Mouse (Mus musculus) limb, embryonic 11.5 days (tissue): ENCODE data around the gene Btbd7. TPM values are rescaled to one million over a fixed set of nuclear protein-coding genes. Genes with fewer than 3 reads are reported as not detected.

ENCODE experiments used
- ATAC-seq: fragments of 200-750 bp; cut with Nextera tagmentation; 2 replicates; pipeline ENCODE4 v1.8.0; 2017; ENCODE audit warnings: low read depth; ENCODE audit not compliant: insufficient number of reproducible peaks, low FRiP score, low TSS enrichment
- DNase-seq: peaks from one replicate; pipeline ENCODE4 v3.0.0-alpha.2; 2015; ENCODE audit warnings: low spot score
- H3K27ac ChIP-seq: fragments of 300-500 bp; sonication (generic); replicated peaks from 2 replicates; pipeline ENCODE4 v1.5.1; 2014; ENCODE audit warnings: low read depth, mild to moderate bottlenecking, low read length
- H3K27me3 ChIP-seq: fragments of 300-500 bp; sonication (generic); 2 replicates; pipeline ENCODE4 v1.6.1; 2014; ENCODE audit warnings: mild to moderate bottlenecking, low read length, mixed read lengths; ENCODE audit not compliant: control insufficient read depth, insufficient read depth
- H3K36me3 ChIP-seq: fragments of 300-500 bp; sonication (generic); 2 replicates; pipeline ENCODE4 v1.6.1; 2014; ENCODE audit warnings: mild to moderate bottlenecking, low read length, moderate library complexity, mixed read lengths; ENCODE audit not compliant: control insufficient read depth, insufficient read depth
- H3K4me1 ChIP-seq: fragments of 300-500 bp; sonication (generic); 2 replicates; pipeline ENCODE4 v1.6.1; 2014; ENCODE audit warnings: low read length, mixed read lengths; ENCODE audit not compliant: control insufficient read depth, insufficient read depth
- H3K4me2 ChIP-seq: fragments of 300-500 bp; sonication (generic); 2 replicates; pipeline ENCODE4 v1.6.1; 2014; ENCODE audit warnings: low read depth, mild to moderate bottlenecking, moderate library complexity; ENCODE audit not compliant: severe bottlenecking
- H3K4me3 ChIP-seq: fragments of 300-500 bp; sonication (generic); 2 replicates; pipeline ENCODE4 v1.5.1; 2014; ENCODE audit warnings: low read depth, low read length
- H3K9ac ChIP-seq: fragments of 300-500 bp; sonication (generic); 2 replicates; pipeline ENCODE4 v1.6.1; 2014; ENCODE audit warnings: mild to moderate bottlenecking, low read length
- H3K9me3 ChIP-seq: fragments of 300-500 bp; sonication (generic); 2 replicates; pipeline ENCODE4 v1.6.1; 2016; ENCODE audit warnings: low read length; ENCODE audit not compliant: control insufficient read depth
- WGBS: fragments of 180-500 bp; shearing (Covaris S2); extraction: QIAGEN DNeasy Blood & Tissue Kit; methylation state at CpG from one replicate; pipeline ENCODE4 v1.1.7; 2014; 5-methylcytosine and 5-hydroxymethylcytosine counted together
- polyA plus RNA-seq: library from polyadenylated mRNA; unstranded; fragments of >200 nt; fragmentation: Nextera tagmentation; extraction: Ambion mirVana; gene quantifications from 2 replicates; pipeline ENCODE4 v1.2.1, GENCODE M21; 2014

Btbd7 gene
- polyA plus RNA-seq, 1 experiment from 2014 or later, result 19.7 TPM

DNA sequence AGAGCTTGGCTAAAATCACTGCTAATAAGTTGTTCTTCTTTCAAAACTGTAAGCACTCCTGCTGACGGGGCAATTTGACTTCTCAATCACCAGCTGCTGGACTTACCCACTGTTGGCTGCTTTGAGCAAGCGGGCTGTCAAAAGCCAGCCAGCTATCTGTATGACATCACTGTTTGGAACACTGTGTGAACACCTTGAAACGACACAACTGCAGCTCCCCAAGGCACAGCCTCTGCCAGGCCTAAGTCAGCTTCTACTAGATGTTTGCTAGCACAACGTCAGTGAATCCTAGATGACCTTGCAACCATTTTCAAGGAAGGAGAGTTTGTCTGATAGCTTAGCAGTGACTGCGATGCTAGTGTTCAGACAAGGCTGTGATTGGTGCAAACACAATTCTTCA is 139.2 kb downstream of the Btbd7 start:
- H3K9me3 ChIP-seq, result no peaks in the 10 kb centered on the region
- H3K27me3 ChIP-seq, result no peaks in the 10 kb centered on the region
- DNase-seq, result no peak
- no peak overlapping the region for H3K4me3 ChIP-seq
- ATAC-seq, result no peak
- 85% methylated on average over 5 of the region's 5 CpGs for WGBS
- no peak overlapping the region for H3K27ac ChIP-seq
- no peaks in the 10 kb centered on the region for H3K36me3 ChIP-seq
- peaks cover 6% of the 10 kb centered on the region for H3K4me1 ChIP-seq
- H3K9ac ChIP-seq, result no peak overlapping the region
- no peak overlapping the region for H3K4me2 ChIP-seq

DNA sequence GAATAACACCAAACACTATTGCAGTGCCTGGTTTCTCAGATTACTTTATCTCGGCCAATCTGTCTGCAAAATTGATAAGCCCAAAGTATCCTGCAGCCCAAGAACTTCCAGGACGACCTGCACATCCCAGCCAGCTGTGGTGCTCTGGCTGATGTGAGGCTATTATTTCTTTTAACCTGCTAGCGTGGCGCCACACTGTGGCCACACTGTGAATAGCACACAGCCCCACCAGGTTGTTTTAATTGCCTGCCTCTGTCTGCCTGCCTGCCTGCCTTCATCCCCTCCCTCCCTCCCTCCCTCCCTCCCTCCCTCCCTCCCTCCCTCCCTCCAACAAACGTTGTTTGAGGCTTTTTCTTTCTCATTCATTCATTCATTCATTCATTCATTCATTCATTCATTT is 144.9 kb downstream of the Btbd7 start:
- no peak overlapping the region for H3K27ac ChIP-seq
- peak; percentile 82 for DNase-seq
- ATAC-seq, result no peak
- no peaks in the 10 kb centered on the region for H3K9me3 ChIP-seq
- WGBS, result 12% methylated on average over 5 of the region's 5 CpGs
- H3K4me1 ChIP-seq, result peaks cover 19% of the 10 kb centered on the region
- no peak overlapping the region for H3K4me3 ChIP-seq
- no peaks in the 10 kb centered on the region for H3K27me3 ChIP-seq
- no peak overlapping the region for H3K4me2 ChIP-seq
- no peaks in the 10 kb centered on the region for H3K36me3 ChIP-seq
- no peak overlapping the region for H3K9ac ChIP-seq

- DNase-seq, result peak; percentile 51
- no peaks in the 10 kb centered on the region for H3K36me3 ChIP-seq
Observed at GRCm38 (mm10) chr12:102730798-102731619, 147.3 kb downstream of the Btbd7 start.

More at GRCm38 (mm10) chr12:102730798-102731619, 147.3 kb downstream of the Btbd7 start:
- Histone ChIP-seq H3K4me1 (peaks cover 19% of the 10 kb centered on the region), H3K9ac (peak overlapping the region; percentile 34), H3K27me3 (no peaks in the 10 kb centered on the region), H3K4me3 (peak overlapping the region; percentile 12; the same call in 1 of the 2 replicates), H3K9me3 (no peaks in the 10 kb centered on the region), H3K27ac (peak overlapping the region; percentile 96), H3K4me2 (peak overlapping the region; percentile 34)
- ATAC-seq, result peak; percentile 76
- 22% methylated on average over 16 of the region's 16 CpGs for WGBS

Other genes starting within 250 kb of the Btbd7 start
- gene Itpk1, start 173.5 kb downstream of the Btbd7 start, polyA plus RNA-seq, result 7.4 and 7.7 TPM in 2 replicates
- 33.9 and 36.2 TPM in 2 replicates for gene Moap1, start 134.8 kb downstream of the Btbd7 start, polyA plus RNA-seq
- gene Tmem251, start 134.7 kb downstream of the Btbd7 start, polyA plus RNA-seq, result 9.7 and 10.7 TPM in 2 replicates
- gene Gm28051, start 120.7 kb downstream of the Btbd7 start, polyA plus RNA-seq, result 0.40 TPM in 1 of 2 replicates, not detected in the other
- 43.7 and 43.9 TPM in 2 replicates for gene Gon7, start 120.7 kb downstream of the Btbd7 start, polyA plus RNA-seq
- 58.6 and 59.2 TPM in 2 replicates for gene Ubr7, start 120.5 kb downstream of the Btbd7 start, polyA plus RNA-seq
- 35.8 and 36.8 TPM in 2 replicates for gene Gm20604, start 119.8 kb downstream of the Btbd7 start, polyA plus RNA-seq
- gene Cox8c, start 20.8 kb upstream of the Btbd7 start, polyA plus RNA-seq, result not detected in 2 replicates
- gene Unc79, start 70.4 kb upstream of the Btbd7 start, polyA plus RNA-seq, result 0.16 TPM in 1 of 2 replicates, not detected in the other